Mouse (Mus musculus): Measurements from ENCODE around the gene Krtap4-8.
"Not testable (repeated sequence)": the region's sequence is repeated elsewhere in the genome, so short reads cannot be mapped to it uniquely, and the experiment has no call there.

DNA sequence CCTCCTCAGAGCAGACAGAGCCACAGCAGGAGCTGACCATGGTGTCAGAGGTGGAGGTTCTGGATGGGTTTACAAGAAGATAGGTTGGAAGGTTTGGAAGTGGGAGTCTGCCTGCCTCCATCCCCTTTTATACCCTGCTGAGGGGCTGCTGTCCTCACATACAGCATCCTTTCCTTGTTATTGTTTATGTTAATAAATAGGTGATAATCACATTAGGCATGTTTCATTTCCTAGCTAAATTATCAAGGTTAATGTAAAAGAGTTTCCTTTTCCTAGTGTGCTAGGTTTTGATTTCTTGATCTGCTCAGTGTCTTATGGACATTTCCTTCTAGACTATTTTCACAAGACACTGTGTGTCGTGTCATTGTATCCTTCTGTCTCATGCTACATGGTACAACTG lies 18.3 kb upstream of the Krtap4-8 start, which contains the start of gene Gm11569:
- TF ChIP-seq CTCF (IDR thresholded peaks at IDR 0.05; ENCODE audit: borderline replicate concordance, insufficient read depth, low read depth, low read length); POLR2A (IDR thresholded peaks at IDR 0.05; ENCODE audit: borderline replicate concordance, insufficient read depth, low read length): not testable (repeated sequence)

Data from cerebellum, adult 2 months (tissue).